Mouse (Mus musculus): ENCODE results near the gene Pth1r.
"Not testable (repeated sequence)": the region's sequence is repeated elsewhere in the genome, so short reads cannot be mapped to it uniquely, and the experiment has no call there.

The Pth1r gene

GRCm38 (mm10) chr9:110683574-110684099, 63.3 kb downstream of the Pth1r start:
- no peak for DNase-seq (ENCODE audit: low read depth, low spot score)

- not testable (repeated sequence) for DNase-seq (ENCODE audit: low read depth, low spot score)
These were observed 64.2 kb downstream of the Pth1r start for GRCm38 (mm10) chr9:110682697-110683096.

GRCm38 (mm10) chr9:110682255-110682654, 64.7 kb downstream of the Pth1r start:
- DNase-seq (ENCODE audit: low read depth, low spot score), result no peak

GRCm38 (mm10) chr9:110681817-110682216, 65.1 kb downstream of the Pth1r start:
- no peak for DNase-seq (ENCODE audit: low read depth, low spot score)

GRCm38 (mm10) chr9:110680736-110681507, 66.0 kb downstream of the Pth1r start:
- no peak for DNase-seq (ENCODE audit: low read depth, low spot score)

GRCm38 (mm10) chr9:110678886-110679285, 68.1 kb downstream of the Pth1r start:
- DNase-seq (ENCODE audit: low read depth, low spot score), result no peak

- DNase-seq (ENCODE audit: low read depth, low spot score), result no peak
These were observed 70.4 kb downstream of the Pth1r start for GRCm38 (mm10) chr9:110676492-110676911.

GRCm38 (mm10) chr9:110673107-110673752, 73.7 kb downstream of the Pth1r start:
- DNase-seq (ENCODE audit: low read depth, low spot score), result no peak

- peak; percentile 27 for DNase-seq (ENCODE audit: low read depth, low spot score)
These were observed 74.4 kb downstream of the Pth1r start for GRCm38 (mm10) chr9:110672462-110673106.
